Mouse (Mus musculus) mesoderm, embryonic 11.5 days (tissue): ENCODE data around the gene Csnk1g2.

Source experiments
- DNase-seq: peaks from one replicate; pipeline ENCODE4 v3.0.0-alpha.2; 2012; ENCODE audit warnings: low read depth, low spot score

The Csnk1g2 gene

GRCm38 (mm10) chr10:80622661-80623456, at the start of gene Csnk1g2:
Gene Csnk1g2, plus strand, starts transcription at chr10:80622838.
- peak; percentile 34 for DNase-seq

- DNase-seq: peak; percentile 17
These were observed 48.7 kb upstream of the Csnk1g2 start for GRCm38 (mm10) chr10:80573944-80574343.

DNA sequence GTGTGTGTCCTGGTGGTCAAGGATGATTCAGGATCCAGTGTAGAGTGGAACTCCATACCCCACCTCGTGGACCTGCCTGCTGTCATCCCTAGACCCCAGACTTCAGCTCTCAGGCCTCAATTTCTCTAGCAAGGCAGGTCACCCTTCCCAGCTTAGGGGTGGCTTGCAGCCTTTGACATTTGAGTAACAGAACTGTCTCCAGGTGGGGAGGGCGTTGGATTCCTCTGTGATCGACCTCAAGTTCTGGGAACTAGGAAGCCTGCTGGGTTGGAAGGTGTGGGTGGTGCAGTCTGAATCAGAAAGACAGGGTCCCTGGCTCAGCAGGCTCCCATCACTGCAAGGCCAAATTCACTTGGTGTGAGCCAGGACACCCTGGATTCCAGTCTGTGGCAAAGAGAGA, 47.7 kb upstream of the Csnk1g2 start:
- DNase-seq: no peak

DNA sequence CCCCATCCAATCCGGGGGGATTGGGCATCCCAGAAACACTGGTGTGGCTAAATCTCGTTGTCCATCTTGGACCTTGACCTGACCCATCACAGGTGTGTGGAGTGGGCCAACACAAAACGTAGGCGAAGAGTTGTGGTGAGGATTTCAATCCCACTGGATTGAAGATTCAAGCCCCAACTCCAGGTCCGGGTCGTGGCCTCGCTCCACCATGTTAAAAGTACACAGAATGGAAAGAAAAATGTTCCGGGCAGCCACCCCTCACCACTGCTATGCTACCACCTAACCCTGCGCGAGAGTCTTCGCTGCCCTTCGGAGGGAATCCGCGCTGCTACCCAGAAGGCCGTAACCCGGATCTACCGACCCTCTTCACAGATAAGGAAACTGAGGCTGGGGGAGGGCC, 46.7 kb upstream of the Csnk1g2 start:
- no peak for DNase-seq

- DNase-seq: peak; percentile 50
These were observed 46.1 kb upstream of the Csnk1g2 start for GRCm38 (mm10) chr10:80576351-80577194.

GRCm38 (mm10) chr10:80577195-80578130, 45.2 kb upstream of the Csnk1g2 start, which contains the start of gene Klf16:
Gene Klf16, minus strand, starts transcription at chr10:80577321.
- DNase-seq: peak; percentile 94

- peak; percentile 89 for DNase-seq
These were observed 44.4 kb upstream of the Csnk1g2 start for GRCm38 (mm10) chr10:80578131-80578750.

GRCm38 (mm10) chr10:80578911-80579310, 43.7 kb upstream of the Csnk1g2 start:
- peak; percentile 72 for DNase-seq

DNA sequence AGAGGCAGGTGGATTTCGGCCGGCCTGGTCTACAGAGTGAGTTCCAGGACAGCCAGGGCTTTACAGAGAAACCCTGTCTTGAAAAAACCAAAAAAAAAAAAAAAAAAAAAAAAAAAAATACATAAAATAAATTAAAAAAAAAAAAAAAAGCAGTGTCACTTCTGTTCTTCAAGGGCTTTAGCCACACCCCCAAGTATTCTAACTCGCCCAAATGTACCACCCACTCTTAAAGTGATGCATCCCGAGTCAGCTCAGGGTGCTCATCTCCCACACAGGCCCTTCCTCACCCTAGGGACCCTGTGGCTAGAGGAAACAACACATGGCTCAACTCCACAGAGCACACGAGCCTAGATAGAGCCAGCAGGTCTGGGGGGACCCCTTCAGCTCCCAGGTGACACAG, 39.6 kb upstream of the Csnk1g2 start:
- DNase-seq: no peak

DNA sequence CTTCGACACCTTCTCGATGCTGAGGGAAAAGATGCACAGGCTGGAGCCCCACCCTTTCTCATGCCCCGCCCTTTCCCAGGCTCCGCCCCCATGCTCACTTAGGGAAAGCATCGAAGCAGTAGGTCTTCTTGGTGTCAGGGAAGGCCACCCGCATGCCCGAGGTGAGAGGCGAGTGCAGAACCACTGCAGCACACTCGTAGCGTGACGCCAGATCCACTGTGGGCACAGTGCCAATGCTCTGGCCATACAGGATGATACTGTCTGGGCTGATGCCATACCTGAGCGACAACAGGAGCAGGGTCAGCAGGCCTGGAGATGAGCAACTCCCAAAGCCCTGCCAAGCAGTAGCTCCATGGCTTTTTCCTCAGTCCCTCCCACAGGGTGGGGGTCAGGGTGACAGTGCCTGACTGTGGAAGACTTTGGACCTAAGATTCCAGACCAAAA, 38.6 kb upstream of the Csnk1g2 start:
- DNase-seq: no peak

DNA sequence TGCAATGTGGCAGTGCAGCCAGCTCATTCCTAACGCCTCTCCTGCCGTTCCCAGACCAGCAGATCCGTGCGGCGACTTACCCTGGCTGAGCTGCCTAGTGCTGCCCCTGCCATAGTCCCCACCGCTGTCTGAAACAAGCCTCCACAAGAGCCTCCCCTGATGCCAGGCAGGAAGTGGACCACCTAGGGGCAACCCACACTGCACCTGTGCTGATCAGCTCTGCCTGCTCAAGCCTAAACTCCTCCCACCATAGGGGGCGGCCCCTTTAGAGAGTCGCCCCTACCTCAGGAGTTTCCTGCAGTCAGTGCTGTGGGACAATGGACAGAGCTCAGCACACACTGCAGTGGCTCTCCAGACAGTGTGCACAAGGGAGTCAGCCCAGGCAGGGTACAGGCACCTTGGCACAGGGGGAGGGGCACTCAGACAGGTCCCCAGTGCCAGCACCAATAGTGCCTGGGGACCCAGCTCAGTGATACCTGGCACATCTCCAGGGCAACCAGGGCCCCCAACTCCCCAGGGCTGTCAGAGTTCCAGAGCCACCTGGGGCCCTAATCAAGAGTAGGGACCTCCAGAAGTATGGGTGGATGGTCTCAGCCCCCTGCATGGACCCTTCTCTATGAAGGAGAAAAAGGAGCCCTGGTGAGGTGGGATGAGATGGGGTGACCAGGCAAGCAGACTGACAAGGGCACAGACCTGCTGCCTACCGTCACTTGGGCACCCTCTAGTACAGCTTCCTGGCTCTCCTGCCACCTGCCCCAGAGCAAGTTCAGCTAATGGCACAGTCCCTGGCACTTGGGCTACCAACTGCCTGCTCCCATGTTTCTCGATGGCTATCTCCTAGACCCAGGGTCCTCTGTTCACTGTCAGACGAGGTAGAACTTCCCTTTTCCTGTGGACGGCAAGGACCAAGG, 37.7 kb upstream of the Csnk1g2 start:
- no peak for DNase-seq

DNA sequence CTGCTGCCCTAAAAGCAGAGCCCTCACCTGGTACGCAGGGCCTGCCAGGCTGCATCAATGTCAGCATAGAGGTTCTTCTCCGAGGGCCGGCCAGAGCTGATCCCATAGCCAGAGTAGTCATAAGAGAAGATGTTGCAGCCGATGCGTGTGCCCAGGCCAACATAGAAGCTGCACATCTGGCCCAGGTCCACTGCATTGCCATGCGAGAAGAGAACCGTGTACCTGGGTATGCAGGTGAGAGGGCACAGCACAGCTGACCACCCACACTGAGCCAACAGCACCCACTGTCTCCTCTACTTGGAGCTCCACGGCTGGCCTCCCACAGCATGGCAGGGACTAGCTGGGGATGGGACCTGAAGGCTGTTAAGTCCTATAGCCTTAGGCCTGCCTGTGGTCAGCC, 37.1 kb upstream of the Csnk1g2 start:
- DNase-seq: no peak

DNA sequence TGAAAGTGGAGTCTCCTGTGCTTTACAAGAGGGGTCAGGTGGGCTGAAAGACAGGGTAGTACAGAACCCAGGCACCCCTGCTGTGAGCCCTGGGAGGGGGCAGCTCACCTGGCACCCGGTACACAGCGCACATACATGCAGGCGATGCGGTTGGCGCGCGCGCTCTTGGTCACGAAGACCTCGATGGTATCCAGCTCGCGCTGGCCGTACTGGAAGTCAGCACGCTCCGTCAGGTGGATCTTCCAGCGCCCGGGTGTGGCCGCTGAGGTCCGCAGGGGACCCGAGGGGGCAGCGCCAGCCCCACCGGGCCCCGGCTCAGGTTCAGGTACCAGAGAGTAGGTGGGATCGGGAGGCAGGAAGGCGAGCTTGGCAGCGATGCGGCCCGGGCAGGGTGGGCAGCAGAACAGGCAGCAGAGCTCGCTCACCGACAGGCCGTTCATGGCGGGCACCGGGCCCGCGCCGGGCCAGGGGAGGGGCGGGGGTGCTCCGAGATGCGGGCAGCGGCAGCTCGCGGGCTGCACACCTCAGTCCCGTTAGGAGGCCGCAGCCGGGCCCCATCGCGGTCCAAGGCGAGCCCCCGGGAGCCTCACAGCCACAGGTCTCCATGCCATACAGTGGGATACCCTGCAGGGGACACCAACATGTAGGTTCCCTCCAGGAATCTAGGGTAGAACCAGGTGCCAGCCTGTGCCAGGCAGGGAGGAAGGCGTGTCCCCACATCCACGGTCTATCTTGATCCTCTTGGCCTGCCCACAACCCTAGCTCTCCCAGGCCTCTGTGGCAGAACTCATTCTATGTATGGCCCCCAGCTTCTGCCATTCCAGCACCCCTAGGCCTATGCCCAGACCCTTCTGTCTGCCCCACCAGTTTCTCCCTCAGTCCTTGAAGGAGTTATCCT, 36.0 kb upstream of the Csnk1g2 start:
- DNase-seq: no peak

- DNase-seq: peak; percentile 35
These were observed 35.4 kb upstream of the Csnk1g2 start for GRCm38 (mm10) chr10:80587305-80587657.

DNA sequence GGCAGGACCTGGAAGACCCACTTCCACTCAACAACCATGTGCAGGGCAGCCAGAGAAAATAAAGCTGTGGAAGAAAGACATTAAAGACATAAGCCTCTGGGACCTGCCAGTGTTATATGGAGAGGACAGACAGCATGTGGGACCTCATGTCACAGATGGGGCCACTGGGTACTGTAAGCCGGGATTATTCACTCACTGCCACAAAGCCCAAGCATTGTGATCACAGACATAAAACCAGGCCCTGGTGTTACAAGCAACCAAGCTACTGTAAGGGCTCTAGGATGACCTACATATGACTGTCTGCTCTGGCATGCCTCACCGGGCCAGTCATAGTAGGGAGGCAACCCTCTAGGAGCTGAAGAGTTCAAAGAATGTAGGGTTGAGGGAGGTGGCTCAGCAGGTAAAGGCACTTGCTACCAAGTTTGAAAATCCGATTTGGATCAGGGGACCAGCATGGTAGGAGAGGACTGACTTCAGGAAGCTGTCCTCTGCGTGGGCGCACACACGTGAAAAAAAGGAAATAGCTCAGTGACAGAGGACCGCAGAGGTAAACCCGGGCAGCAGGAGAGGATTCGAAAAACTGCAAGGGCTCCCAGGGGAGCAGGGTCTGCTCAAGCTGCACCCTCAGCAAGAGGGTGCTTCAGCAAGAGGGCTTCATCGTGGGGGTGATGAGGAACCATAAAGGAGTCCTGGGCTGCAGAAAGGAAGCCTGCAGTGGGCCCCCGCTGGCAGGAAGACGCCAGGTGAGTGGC, 33.3 kb upstream of the Csnk1g2 start:
- no peak for DNase-seq

GRCm38 (mm10) chr10:80589879-80590854, 32.5 kb upstream of the Csnk1g2 start, which contains the start of gene Abhd17a:
Gene Abhd17a, minus strand, starts transcription at chr10:80590341.
- DNase-seq: peak; percentile 99

- DNase-seq: no peak
These were observed 26.3 kb upstream of the Csnk1g2 start for GRCm38 (mm10) chr10:80596318-80596717.
